Mouse (Mus musculus) cerebellum, adult 9-11 months (tissue): ENCODE measurements around the gene Rnf144a.

ENCODE experiments used
- DNase-seq: peaks from one replicate; pipeline ENCODE4 v3.0.0; 2022

The Rnf144a gene

DNA sequence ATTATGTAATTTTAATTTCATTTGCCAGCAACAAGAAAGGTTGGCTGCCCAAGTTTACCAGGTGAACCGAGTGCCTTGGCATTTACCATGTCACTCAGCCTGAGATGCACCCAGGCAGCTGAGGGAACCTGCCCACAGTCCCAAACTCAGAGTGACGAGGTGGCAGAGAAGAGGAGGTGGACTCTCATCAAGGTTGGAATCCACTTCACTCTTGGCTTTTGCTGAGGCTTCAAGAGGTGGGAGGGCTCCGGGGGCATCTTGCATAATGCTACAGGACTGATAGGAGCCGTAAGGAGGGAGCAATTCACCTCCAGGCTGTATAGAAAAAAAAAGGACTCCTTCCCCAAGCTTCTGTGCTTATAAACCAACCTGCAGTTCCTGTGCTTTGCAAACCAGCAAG, 48.7 kb downstream of the Rnf144a start:
- peak; percentile 28 for DNase-seq

DNA sequence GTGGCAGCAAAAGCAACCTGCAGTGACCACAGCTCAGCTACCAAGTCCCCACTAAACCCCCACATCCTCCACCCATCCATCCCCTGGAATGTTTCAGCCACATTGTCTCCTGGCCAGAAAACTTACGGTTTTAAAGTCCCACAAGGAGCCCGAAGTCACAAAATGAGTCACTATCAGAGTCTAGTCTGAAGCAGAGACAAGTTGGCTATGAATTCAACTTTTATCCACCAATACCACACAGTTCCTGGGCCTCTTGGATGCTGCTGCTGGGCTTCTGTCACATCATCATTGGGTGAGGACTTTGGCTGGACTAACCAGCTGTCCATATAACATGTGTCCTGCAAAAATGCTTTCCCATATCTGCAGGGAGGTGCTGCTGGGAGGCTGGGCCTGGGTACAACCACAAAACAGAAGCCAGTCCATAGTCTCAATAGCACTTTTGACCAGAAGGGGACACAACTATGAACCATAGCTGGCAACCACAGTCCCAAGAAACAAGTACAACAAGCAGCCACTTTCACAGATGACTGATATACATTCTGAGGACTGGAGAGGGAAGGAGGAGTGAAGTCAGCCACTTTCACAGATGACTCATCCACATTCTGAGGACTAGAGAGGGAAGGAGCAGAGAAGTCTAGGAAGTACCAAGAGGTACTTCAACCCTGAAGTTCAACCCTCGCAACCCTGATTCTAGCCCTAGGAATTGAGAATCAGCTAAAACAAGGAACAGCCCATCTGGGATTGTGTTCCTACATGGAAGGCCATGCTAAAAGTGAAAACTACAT, 49.3 kb downstream of the Rnf144a start:
- DNase-seq, result peak; percentile 45

- DNase-seq, result peak; percentile 95
Observed at GRCm38 (mm10) chr12:26364822-26365221, 50.2 kb downstream of the Rnf144a start.

GRCm38 (mm10) chr12:26360946-26361523, 54.0 kb downstream of the Rnf144a start:
- DNase-seq, result no peak

DNA sequence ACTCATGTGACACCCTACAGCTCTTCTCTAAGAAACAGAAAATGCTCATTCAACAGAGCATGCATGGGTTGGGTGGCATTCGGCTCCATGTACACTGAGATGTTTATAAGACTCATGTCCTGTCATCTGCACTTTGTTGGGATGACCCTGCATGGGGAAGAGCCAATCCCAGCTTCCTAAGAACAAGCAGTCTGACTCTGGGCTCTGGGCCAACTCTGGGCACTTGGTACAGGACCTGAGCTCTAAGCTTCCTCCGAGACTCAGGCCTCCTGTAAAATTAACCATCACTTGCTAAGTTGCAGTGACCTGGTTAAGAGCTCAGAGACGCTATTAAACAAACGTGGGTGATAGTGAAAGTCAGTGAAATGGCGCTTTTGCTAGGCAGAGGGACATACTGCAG, 55.2 kb downstream of the Rnf144a start:
- DNase-seq, result peak; percentile 63

GRCm38 (mm10) chr12:26359241-26359640, 55.8 kb downstream of the Rnf144a start:
- DNase-seq, result no peak

- DNase-seq, result no peak
Observed at GRCm38 (mm10) chr12:26357246-26357645, 57.8 kb downstream of the Rnf144a start.

DNA sequence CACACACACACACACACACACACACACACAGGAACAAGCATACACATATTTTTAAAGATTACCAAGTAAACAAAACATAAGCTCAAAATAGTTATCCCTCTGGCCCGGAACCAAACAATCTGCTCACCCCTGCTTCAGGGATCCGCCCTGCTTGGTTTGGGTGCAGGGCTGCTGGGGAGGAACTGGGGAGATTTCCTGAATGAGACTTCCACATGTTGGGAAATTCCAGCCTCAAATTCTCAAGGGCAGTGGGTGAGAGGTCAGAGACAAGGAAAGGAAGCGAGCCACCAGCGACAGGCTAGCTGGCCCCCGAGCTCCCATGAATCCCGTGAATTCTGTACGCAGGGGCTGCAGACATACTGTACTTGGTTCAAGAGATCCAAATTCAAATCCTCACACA, 58.9 kb downstream of the Rnf144a start:
- no peak for DNase-seq

GRCm38 (mm10) chr12:26351321-26351720, 63.7 kb downstream of the Rnf144a start:
- DNase-seq, result no peak

DNA sequence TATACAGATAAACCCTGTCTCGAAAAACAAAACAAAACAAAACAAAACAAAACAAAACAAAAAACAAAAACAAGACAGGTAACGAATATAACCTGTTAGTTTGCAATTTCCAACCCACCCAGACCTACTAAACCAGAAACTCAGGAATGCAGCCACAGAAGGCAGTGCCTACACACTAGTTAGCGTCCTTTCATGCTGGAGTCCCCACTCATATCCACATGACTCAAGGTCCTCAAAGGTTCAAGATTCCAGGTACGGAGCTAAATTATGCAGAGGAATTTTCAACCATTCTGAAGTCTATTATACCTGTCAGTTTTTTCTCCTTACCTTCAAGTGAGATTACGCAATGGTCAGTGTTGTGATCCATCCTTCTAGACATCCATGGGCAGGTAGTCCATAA, 70.6 kb downstream of the Rnf144a start:
- DNase-seq, result no peak

DNA sequence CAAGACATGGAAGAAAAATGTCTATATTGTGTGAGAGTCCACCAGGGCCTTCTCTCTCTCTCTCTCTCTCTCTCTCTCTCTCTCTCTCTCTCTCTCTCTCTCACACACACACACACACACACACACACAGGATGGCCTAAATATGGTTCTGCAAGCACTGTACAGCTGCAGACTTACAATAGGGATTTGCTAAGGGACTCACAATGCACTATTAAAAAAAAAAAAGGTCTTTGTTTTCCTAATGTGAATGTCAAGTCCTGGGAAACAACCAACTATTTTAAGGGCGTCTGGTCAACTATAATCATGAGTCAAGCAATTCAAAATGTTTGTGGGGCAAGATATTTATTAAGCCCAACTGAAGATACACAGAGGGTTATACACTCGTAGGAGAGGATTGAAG, 71.9 kb downstream of the Rnf144a start:
- no peak for DNase-seq

- no peak for DNase-seq
Observed at GRCm38 (mm10) chr12:26342663-26343062, 72.4 kb downstream of the Rnf144a start.

DNA sequence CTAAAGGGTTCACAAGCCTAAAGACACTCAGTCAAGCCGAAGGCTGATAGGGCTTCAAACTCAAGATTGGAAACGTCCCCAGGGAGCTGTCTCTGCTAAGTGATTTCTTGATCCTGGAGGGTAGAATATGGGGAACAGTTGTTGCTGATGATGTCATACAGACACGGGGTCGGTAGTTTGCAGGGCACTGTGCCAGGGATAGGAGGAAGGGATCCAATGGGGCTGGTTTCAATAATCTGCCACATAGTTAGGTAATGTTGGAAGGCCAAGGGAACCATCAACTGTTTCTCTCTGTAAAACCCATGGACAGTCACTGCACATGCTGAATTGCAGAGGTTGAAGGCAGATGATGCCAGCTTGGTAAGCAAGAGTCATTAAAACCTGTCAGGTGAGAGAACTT, 73.0 kb downstream of the Rnf144a start:
- DNase-seq, result no peak

- DNase-seq, result no peak
Observed at GRCm38 (mm10) chr12:26340621-26341020, 74.4 kb downstream of the Rnf144a start.

DNA sequence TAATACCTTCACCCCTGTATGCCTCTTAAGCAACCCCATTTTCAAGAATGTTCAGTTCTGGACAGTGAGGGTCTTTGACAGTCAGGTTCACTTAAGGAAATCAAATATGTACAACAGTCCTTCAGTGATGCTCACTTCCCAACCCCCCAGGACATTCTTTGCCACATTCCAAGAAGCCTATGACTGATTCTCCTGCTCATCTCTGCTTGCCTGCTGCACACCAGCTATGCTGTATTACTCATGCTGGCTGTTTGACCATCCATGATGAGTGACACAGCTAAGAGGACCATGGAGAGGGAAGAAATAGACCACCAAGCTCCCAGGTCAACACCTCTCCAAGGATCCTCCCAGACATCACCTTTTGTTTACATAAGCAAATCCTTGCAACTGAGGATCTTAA, 75.2 kb downstream of the Rnf144a start:
- no peak for DNase-seq

- no peak for DNase-seq
Observed at GRCm38 (mm10) chr12:26339181-26339580, 75.9 kb downstream of the Rnf144a start.

DNA sequence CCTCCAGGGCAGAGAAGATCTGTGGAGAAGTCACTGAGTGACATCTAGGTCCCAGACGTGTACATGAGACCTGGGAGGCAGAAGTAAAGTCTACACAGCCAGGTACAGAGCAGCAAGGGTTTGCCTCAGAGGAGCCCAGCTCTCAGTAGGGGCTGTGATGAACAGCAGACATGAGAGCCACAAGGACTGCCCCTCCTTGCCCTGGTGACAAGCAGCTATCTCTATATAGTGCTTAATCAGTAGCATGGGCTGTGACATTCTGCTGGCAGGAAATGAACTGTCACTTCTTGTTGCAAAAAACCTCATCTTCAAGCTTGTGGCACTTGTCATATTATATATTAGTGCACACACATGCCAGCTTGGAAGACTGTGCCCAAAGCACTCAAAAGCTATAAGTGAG, 81.4 kb downstream of the Rnf144a start:
- no peak for DNase-seq

GRCm38 (mm10) chr12:26331048-26331447, 84.0 kb downstream of the Rnf144a start:
- DNase-seq, result peak; percentile 36

DNA sequence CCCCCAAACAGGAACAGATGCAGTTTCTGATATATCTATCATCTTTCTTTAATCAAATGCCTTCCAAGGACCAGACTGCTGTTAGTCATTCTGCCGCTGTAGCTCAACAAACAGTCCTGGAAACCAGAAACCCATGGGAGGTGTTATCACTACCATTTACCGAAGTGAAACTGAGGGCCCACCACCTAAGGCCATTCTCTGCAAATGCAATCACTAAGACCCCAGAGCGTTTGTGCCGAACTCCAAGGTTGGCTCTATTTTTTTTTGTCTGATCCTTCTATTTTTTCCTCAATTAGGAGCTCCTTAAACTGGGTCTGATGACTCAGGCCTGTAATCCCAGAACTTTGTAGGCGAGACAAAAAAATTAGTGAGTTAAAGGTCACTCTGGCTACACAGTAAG, 85.3 kb downstream of the Rnf144a start:
- DNase-seq, result no peak

DNA sequence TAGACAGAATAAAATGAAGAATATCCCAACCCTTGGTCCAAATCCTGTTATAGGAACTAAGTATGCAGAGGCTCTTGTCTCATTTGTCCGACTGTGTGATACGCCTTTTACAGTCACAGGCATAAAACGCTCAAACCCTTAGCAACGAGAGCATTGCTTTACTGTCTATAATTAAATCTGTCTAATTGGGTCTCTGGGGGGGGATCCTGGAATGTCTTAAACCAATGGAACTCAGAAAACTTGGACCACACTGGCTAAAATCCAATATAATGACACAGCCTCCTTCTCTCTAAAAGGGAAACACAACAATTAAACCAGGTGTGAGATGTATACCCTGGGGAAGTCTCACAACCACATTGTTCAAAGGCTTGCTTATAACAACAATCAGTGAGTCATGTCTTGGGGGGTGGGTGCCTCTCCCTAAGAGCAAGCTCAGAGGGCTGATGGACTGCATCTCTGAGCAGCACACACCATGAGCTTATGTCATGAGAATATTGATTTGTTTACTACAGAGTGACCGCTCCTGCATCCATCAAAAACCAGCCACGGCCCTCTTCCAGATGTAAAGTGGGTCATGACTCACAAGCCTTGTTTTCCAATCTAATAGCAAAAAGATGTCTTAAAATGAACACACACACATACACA, 85.9 kb downstream of the Rnf144a start:
- DNase-seq, result no peak

GRCm38 (mm10) chr12:26323783-26324364, 91.2 kb downstream of the Rnf144a start:
- DNase-seq, result no peak

DNA sequence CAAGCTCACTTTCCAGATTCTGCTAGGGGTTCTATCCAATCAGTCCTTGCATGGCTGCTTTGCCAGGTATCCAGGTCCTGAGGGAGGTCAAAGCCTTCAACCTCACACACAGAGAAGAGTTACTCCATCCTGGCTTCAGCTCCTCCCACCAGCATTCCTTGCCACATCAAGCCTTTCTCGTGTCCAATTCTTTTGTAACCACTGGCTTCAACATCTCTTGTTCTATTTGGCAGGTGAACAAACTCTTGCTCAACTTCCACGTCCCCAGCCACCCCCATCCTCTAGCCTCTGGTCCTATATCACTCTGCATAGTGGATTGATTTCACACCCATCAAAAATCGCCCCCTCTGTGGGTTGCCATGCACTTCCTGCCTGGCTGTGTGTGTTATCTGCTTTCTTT, 98.8 kb downstream of the Rnf144a start:
- DNase-seq, result no peak

GRCm38 (mm10) chr12:26314959-26315358, 100.1 kb downstream of the Rnf144a start:
- DNase-seq, result peak; percentile 32

DNA sequence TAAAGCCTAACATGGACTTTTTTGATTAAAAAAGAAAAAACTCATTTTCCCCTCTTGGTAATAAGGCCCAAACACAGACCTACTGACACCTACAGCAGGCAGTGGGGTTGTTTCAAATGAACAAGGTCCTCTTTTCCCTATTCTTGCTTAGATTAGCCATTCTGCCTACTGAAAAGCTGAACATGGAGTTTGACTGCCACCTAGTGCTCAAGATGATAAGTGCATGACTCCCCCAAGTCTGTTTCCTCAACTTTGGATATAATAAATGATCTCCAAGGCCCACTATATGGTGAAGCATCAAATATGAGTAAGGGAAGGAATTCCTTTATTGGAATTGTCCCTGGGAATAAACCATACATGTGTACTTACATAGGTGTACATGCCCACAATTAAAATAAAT, 103.5 kb downstream of the Rnf144a start:
- peak; percentile 42 for DNase-seq
